Mouse (Mus musculus) monocyte, adult 59 days (primary cell): Measurements from ENCODE around the gene Lad1. TPM values are rescaled to one million over a fixed set of nuclear protein-coding genes. Genes with fewer than 3 reads are reported as not detected.

Experiments
- total RNA-seq, 2 experiments: library from RNA; stranded (reverse); gene quantifications; one replicate each; pipeline ENCODE4 v1.2.4; 2023

The Lad1 gene
- 1 to 10 TPM in 1 of 2 experiments, under 1 TPM in 1; 0.55 to 1.4 TPM for total RNA-seq

GRCm38 (mm10) chr1:135818481-135819086, at the start of gene Lad1:
TSS of gene Lad1 (plus strand) at chr1:135818598.

GRCm38 (mm10) chr1:135778780-135779535, 39.4 kb upstream of the Lad1 start, which contains the start of gene Tnni1:
TSS of gene Tnni1 (plus strand) at chr1:135779434.

GRCm38 (mm10) chr1:135835716-135836483, 17.5 kb downstream of the Lad1 start, which contains the start of gene Tnnt2:
TSS of gene Tnnt2 (plus strand) at chr1:135836354.

Other genes with a start within 250 kb of the Lad1 start
- gene Nav1, start 211.3 kb upstream of the Lad1 start, total RNA-seq, result 100 to 1,000 TPM; 172 to 193 TPM
- 10 to 100 TPM; 60.4 to 67.7 TPM for gene Csrp1, start 98.5 kb upstream of the Lad1 start, total RNA-seq
- 1 to 10 TPM; 1.3 to 2.4 TPM for gene Phlda3, start 52.5 kb upstream of the Lad1 start, total RNA-seq
- not detected for gene Tnni1, start 39.2 kb upstream of the Lad1 start, total RNA-seq
- under 1 TPM in 1 of 2 experiments, not detected in 1; 0.16 TPM for gene Tnnt2, start 17.8 kb downstream of the Lad1 start, total RNA-seq
- not detected for gene Pkp1, start 100.6 kb downstream of the Lad1 start, total RNA-seq
- not detected for gene Igfn1, start 187.7 kb downstream of the Lad1 start, total RNA-seq
- 1 to 10 TPM; 1.7 to 1.9 TPM for gene Tmem9, start 189.6 kb downstream of the Lad1 start, total RNA-seq
- gene Ascl5, start 232.2 kb downstream of the Lad1 start, total RNA-seq, result not detected
- gene Cacna1s, start 234.2 kb downstream of the Lad1 start, total RNA-seq, result 1 to 10 TPM in 1 of 2 experiments, under 1 TPM in 1; 0.34 to 1.3 TPM